Mouse (Mus musculus) kidney, embryonic 14.5 days (tissue): Measurements from ENCODE around the gene Ldlrap1. TPM values are rescaled to one million over a fixed set of nuclear protein-coding genes. Genes with fewer than 3 reads are reported as not detected.

Source experiments
- ATAC-seq: fragments of 200-750 bp; cut with Nextera tagmentation; 2 replicates; pipeline ENCODE4 v1.8.0; 2017; ENCODE audit warnings: moderate number of reproducible peaks, mild to moderate bottlenecking, moderate TSS enrichment, moderate library complexity; ENCODE audit not compliant: low FRiP score, low TSS enrichment
- H3K27ac ChIP-seq: fragments of 300-500 bp; sonication (generic); 2 replicates; pipeline ENCODE4 v1.5.1; 2014; ENCODE audit warnings: low read depth, mild to moderate bottlenecking, low read length, moderate library complexity, mixed read lengths
- H3K27me3 ChIP-seq: fragments of 300-500 bp; sonication (generic); 2 replicates; pipeline ENCODE4 v1.6.1; 2014; ENCODE audit warnings: mild to moderate bottlenecking, low read length; ENCODE audit not compliant: control insufficient read depth, insufficient read depth
- H3K36me3 ChIP-seq: fragments of 300-500 bp; sonication (generic); 2 replicates; pipeline ENCODE4 v1.6.1; 2014; ENCODE audit warnings: low read length, mixed read lengths; ENCODE audit not compliant: control insufficient read depth, insufficient read depth
- H3K4me1 ChIP-seq: fragments of 300-500 bp; sonication (generic); 2 replicates; pipeline ENCODE4 v1.6.1; 2014; ENCODE audit warnings: low read length, mixed read lengths; ENCODE audit not compliant: control insufficient read depth, insufficient read depth
- H3K4me2 ChIP-seq: fragments of 300-500 bp; sonication (generic); replicated peaks from 2 replicates; pipeline ENCODE4 v1.6.1; 2014; ENCODE audit warnings: low read depth, mild to moderate bottlenecking, low read length
- H3K4me3 ChIP-seq: fragments of 300-500 bp; sonication (generic); 2 replicates; pipeline ENCODE4 v1.5.1; 2014; ENCODE audit warnings: mild to moderate bottlenecking, low read length
- H3K9ac ChIP-seq: fragments of 300-500 bp; sonication (generic); 2 replicates; pipeline ENCODE4 v1.6.1; 2014; ENCODE audit warnings: low read depth, mild to moderate bottlenecking, low read length, moderate library complexity
- H3K9me3 ChIP-seq: fragments of 300-500 bp; sonication (generic); 2 replicates; pipeline ENCODE4 v1.6.1; 2016; ENCODE audit warnings: low read length; ENCODE audit not compliant: control insufficient read depth
- WGBS: fragments of 180-500 bp; shearing (Covaris S2); extraction: QIAGEN DNeasy Blood & Tissue Kit; methylation state at CpG from one replicate; pipeline ENCODE4 v1.1.7; 2014; 5-methylcytosine and 5-hydroxymethylcytosine counted together
- polyA plus RNA-seq: library from polyadenylated mRNA; unstranded; fragments of >200 nt; fragmentation: Nextera tagmentation; extraction: Ambion mirVana; gene quantifications from 2 replicates; pipeline ENCODE4 v1.2.1, GENCODE M21; 2014

Ldlrap1 gene
- polyA plus RNA-seq, 1 experiment from 2014 or later: 19.9 TPM

DNA sequence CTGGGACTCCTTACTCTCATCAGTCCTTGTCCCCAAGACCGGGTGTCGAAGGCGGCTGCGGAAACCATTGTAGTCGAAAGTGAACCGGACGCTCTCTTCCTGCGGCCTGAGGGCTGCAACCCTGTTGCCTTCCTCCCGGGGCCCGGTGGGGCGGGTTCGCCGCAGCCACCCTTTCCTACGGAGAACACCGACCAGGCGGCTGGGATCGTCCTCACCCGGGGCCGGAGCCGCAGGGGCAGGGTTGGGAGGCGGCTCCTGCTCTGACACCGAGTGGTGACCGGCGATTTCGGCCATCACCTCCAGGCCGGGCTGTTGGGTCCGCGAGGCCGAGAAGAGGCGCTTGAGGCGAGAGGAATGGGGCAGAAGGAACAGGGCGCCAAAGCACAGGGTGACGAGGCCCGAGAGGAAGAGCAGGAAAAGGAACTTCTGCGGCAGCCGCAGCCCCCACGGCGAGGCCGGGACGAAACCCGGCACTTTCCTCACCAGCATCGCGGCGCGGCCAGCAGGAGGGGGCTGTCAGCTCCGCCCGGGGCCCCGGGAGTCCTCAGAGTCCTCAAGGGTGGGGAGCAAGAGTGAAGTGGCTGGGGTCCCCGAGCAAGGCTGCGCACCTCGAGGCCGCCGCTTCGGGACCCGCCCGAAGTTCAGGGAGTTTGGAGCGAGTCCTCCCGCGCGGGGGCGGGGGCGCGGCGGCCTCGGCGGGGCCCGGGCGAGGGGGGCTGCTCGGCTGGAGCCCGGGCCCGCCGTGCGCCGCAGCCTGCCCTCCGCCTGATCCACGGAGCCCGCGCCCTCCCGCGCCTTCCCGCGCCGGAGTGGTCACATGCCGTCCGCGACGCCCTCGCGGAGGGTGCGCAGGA lies 64.6 kb downstream of the Ldlrap1 start:
- under 1% methylated on average over 80 of the region's 90 CpGs for WGBS
- Histone ChIP-seq H3K9ac (peak overlapping the region; percentile 70), H3K27me3 (0 out of 2 replicates have a peak, but pooled peaks cover 2% of the 10 kb centered on the region), H3K4me1 (peaks cover 17% of the 10 kb centered on the region; the same call in 1 of the 2 replicates), H3K36me3 (no peaks in the 10 kb centered on the region), H3K4me2 (peak overlapping the region; percentile 96), H3K9me3 (no peaks in the 10 kb centered on the region), H3K4me3 (peak overlapping the region; percentile 51), H3K27ac (no peak overlapping the region)
- ATAC-seq: peak; percentile 18; the same call in 1 of the 2 replicates

DNA sequence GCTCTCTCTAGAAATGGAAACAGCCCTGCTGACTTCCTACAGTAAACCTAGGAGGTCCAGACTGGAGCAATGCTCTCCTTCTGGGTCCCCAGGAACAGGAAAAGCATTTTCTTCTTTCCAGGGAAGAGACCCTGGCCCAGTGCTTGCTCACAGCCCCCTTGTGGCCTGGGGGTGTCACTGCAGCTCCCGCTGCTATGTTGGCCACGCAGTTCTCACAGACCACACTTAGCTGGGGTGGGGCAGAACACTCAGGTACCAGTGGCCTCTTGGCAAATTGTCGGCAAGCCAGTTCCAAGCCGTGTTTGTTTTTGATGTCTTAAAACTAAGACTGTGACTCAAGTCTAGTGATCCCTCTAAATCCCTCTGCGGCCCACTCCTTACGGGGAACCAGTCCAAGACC lies 65.9 kb downstream of the Ldlrap1 start:
- ATAC-seq: no peak
- Histone ChIP-seq H3K4me1 (peaks cover 17% of the 10 kb centered on the region; the same call in 1 of the 2 replicates), H3K27ac (no peak overlapping the region), H3K9ac (no peak overlapping the region), H3K27me3 (0 out of 2 replicates have a peak, but pooled peaks cover 2% of the 10 kb centered on the region), H3K4me2 (peak overlapping the region; percentile 96), H3K9me3 (no peaks in the 10 kb centered on the region), H3K4me3 (peak overlapping the region; percentile 51), H3K36me3 (no peaks in the 10 kb centered on the region)
- 31% methylated on average over 6 of the region's 6 CpGs for WGBS

- Histone ChIP-seq H3K4me1 (peaks cover 17% of the 10 kb centered on the region; the same call in 1 of the 2 replicates), H3K4me3 (no peak overlapping the region), H3K4me2 (no peak overlapping the region), H3K9me3 (no peaks in the 10 kb centered on the region), H3K27ac (no peak overlapping the region), H3K27me3 (0 out of 2 replicates have a peak, but pooled peaks cover 2% of the 10 kb centered on the region), H3K9ac (no peak overlapping the region), H3K36me3 (no peaks in the 10 kb centered on the region)
- no peak for ATAC-seq
- 97% methylated on average over 2 of the region's 2 CpGs for WGBS
Observed at GRCm38 (mm10) chr4:134700911-134701310, 66.9 kb downstream of the Ldlrap1 start.

DNA sequence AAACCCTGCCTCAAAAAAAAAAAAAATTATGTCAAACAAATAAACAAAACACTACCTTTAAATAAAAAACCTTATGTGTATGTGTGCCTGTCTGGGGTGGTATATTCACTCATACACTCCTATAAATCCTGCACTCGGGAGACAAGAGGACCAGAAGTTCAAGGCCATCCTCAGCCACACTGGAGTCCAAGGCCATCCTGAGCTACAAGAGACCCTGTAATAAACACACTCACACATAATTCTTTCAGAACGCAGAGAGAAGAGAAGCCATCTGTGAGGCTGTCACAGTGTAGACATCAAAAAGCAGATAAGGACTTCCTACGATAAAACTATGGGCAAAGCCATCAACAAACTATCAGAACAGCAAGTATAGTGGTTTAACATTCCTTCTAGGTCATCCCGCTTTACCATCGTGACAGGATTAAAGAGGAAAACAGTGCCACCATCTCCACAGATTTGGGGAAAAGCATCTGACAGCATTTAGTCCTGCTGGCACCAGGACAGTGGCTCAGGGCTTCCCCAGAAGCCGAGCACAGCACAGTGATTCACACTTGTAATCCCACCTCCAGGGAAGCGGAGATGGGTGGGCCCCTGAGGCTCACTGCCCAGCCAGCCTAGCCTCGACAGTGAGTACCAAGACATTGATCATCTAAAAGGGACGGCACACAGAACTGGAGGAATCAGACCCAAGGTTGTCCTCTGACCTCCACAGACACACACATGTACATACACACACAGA lies 74.5 kb downstream of the Ldlrap1 start:
- no peak for ATAC-seq
- Histone ChIP-seq H3K4me1 (no peaks in the 10 kb centered on the region), H3K4me3 (no peak overlapping the region), H3K27ac (no peak overlapping the region), H3K4me2 (no peak overlapping the region), H3K27me3 (no peaks in the 10 kb centered on the region), H3K9me3 (peaks cover 3% of the 10 kb centered on the region), H3K36me3 (no peaks in the 10 kb centered on the region), H3K9ac (no peak overlapping the region)
- 77% methylated on average over 9 of the region's 9 CpGs for WGBS

GRCm38 (mm10) chr4:134692388-134692787 lies 75.4 kb downstream of the Ldlrap1 start:
- no peaks in the 10 kb centered on the region for H3K36me3 ChIP-seq
- no peak overlapping the region for H3K9ac ChIP-seq

More at GRCm38 (mm10) chr4:134692388-134692787, 75.4 kb downstream of the Ldlrap1 start:
- no peak overlapping the region for H3K4me3 ChIP-seq
- H3K27me3 ChIP-seq: no peaks in the 10 kb centered on the region
- H3K4me2 ChIP-seq: no peak overlapping the region
- H3K9me3 ChIP-seq: peaks cover 3% of the 10 kb centered on the region
- WGBS: 97% methylated on average over 1 of the region's 1 CpGs
- no peak overlapping the region for H3K27ac ChIP-seq
- H3K4me1 ChIP-seq: no peaks in the 10 kb centered on the region
- ATAC-seq: no peak

Other genes starting within 250 kb of the Ldlrap1 start
- 114 and 130 TPM in 2 replicates for gene Mtfr1l, start 232.6 kb downstream of the Ldlrap1 start, polyA plus RNA-seq
- 15.6 and 19.5 TPM in 2 replicates for gene Selenon, start 215.9 kb downstream of the Ldlrap1 start, polyA plus RNA-seq
- 3.8 and 5.3 TPM in 2 replicates for gene Man1c1, start 63.7 kb downstream of the Ldlrap1 start, polyA plus RNA-seq
- 40.8 and 43.5 TPM in 2 replicates for gene Maco1, start 85.3 kb upstream of the Ldlrap1 start, polyA plus RNA-seq
- gene Rhd, start 96.5 kb upstream of the Ldlrap1 start, polyA plus RNA-seq: 1.1 and 1.2 TPM in 2 replicates
- gene Tmem50a, start 147.0 kb upstream of the Ldlrap1 start, polyA plus RNA-seq: 156 and 163 TPM in 2 replicates
- gene Rsrp1, start 155.6 kb upstream of the Ldlrap1 start, polyA plus RNA-seq: 339 and 370 TPM in 2 replicates
- 77.3 and 90.1 TPM in 2 replicates for gene Syf2, start 162.9 kb upstream of the Ldlrap1 start, polyA plus RNA-seq